Mouse (Mus musculus) adrenal gland, postnatal 4 days (tissue): ENCODE data around the gene Noxa1. TPM values are rescaled to one million over a fixed set of nuclear protein-coding genes. Genes with fewer than 3 reads are reported as not detected.
A peak's percentile ranks its signal among the peaks of the same experiment; 100 is the strongest.

ENCODE experiments used
- DNase-seq, 2 experiments: peaks; one replicate each; pipeline ENCODE4 v3.0.0; 2021 to 2022; ENCODE audit warnings: low spot score in 2 of 2, mixed read lengths in 2 of 2
- long read RNA-seq, 2 experiments: library from polyadenylated mRNA; stranded (forward); transcript quantifications; one replicate each; pipeline ENCODE4 v2.0.0; 2021
- total RNA-seq, 2 experiments: library from RNA; stranded (reverse); gene quantifications; 2 replicates each; pipeline ENCODE4 v1.2.3; 2021

Gene Noxa1
- total RNA-seq = under 1 TPM in 1 of 2 experiments, not detected in 1; 0.59 TPM
- long read RNA-seq, experiment 1 = 0 reads
- long read RNA-seq, experiment 2 = 0 reads

- no peak for DNase-seq
These were observed at the start of gene Noxa1 for GRCm38 (mm10) chr2:25095109-25095850. TSS of gene Noxa1 (minus strand) at chr2:25095149.

DNA sequence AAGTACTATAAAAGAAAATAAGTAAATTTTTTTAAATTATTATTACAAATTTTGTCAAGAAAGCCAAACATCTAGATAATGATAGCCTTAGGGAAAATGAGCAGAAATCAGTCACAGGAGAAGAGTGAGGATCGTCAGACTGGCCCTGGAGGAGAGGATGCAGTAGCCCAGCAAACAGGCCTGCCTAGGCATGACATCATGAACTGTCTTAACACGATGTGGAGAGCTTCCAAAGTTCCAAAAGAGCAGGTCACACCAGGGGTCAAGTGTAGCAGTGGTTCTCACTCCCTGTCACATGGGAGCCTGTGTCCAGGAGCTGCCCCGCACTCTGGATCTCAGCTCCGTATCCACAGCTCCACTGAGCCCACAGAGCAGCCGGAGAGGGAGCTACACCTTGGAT is 47.0 kb upstream of the Noxa1 start:
- no peak for DNase-seq

- no peak for DNase-seq
These were observed 46.2 kb upstream of the Noxa1 start for GRCm38 (mm10) chr2:25141185-25141584.

DNA sequence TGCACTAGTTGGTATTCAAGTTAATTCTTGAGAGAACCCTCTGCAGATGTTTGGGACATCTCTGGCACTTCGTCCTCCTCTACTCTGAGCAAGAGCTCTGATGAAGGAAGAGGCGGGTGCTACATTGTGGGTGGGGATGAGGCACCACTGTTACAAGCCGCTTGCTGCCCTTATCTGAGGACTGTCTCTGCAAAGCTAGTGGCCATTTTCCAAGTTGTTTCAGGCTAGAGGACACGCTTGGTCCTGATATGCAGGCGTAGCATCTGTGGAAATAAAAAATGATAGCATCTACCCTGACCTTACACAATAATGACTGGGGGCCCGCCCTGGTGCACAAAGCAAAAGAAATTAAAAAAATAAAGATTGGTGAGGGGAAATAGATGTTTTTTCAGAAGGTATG is 42.9 kb upstream of the Noxa1 start:
- DNase-seq = no peak

- no peak for DNase-seq
These were observed 36.7 kb upstream of the Noxa1 start for GRCm38 (mm10) chr2:25131601-25132000.

- no peak for DNase-seq
These were observed 33.1 kb upstream of the Noxa1 start for GRCm38 (mm10) chr2:25128072-25128471.

- DNase-seq = peak in 1 of 2 experiments; percentile 52
These were observed 32.3 kb upstream of the Noxa1 start for GRCm38 (mm10) chr2:25127206-25127605.

- DNase-seq = no peak
These were observed 31.4 kb upstream of the Noxa1 start for GRCm38 (mm10) chr2:25126011-25127010.

DNA sequence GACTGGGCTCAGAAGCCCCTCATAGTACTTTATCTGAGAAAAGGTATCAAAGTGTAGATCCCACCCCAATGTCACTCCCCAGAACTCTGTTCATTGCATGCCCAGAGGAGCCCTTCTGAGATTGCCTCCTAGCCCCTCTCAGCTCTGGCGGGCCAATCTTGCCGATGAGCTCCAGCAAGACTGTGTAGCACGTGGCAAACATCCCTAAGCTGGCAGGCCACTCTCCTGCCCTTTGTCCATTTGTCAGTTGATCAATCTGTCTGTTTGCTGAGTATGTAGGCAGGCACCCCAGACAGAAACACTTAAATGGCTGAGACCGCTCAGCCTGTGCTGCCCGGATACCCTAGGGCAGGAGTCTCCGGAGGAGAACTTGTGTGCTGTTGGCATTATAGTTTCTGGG is 30.2 kb upstream of the Noxa1 start:
- DNase-seq = no peak

DNA sequence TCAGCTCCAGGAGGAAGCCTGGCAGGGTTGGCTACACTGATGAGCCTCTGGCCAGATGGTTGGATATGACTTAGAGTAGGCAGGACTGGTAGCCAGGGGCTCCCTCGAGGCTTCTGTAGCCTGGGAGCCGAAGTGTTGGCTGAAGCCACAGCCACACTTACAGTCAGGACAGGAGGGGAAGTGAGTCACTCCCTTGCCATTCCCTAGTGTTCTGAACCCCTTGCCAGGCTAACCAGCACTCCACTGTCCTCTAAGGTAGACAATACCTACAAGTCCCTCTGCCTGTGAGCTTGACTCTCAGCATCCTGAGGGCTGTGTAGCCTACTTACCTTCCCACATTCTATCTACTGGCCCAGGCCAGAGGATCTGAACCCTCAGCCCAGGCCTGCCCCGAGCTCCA is 29.5 kb upstream of the Noxa1 start:
- no peak for DNase-seq

- DNase-seq = no peak
These were observed 28.6 kb upstream of the Noxa1 start for GRCm38 (mm10) chr2:25123527-25123926.

DNA sequence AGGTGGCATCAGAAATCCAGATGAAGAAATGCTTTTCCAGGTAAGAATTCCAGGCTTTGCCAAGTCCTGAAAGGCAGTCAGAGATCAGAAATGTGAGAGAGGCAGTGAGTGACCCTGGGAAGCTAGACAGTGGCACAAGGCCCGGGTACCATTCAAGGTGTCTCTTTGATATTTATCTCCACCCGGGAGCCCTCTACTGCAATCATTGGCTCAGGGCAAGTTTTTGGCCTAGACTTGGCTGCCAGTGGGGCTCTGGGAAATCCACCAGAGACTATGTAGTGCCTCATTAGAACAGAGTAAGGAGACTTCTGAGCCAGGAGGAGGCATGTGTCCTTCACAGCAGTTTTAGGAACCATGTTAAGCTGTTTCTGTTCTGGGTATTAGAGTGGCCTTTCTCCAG is 27.7 kb upstream of the Noxa1 start:
- DNase-seq = no peak

GRCm38 (mm10) chr2:25120963-25121362 is 26.0 kb upstream of the Noxa1 start:
- DNase-seq = no peak

DNA sequence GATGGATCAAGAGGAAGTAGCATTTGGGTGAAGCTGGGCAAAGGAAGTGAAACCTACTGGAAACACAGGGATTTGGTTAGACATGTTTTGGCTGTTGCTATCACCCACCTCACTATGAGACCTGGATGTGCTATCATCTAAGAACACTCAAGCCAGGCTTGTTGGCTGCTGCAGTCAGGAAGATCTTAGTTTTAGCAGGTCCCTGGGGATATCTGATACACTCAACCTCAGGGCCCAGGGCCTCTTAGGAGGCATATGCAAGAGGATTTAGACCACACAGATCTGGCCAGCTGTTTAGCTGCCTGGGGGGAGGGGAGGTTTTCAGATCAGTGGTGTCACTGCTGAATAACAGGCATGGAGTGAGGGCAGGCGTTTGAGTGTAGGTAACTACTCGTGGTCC is 20.5 kb upstream of the Noxa1 start:
- DNase-seq = no peak

DNA sequence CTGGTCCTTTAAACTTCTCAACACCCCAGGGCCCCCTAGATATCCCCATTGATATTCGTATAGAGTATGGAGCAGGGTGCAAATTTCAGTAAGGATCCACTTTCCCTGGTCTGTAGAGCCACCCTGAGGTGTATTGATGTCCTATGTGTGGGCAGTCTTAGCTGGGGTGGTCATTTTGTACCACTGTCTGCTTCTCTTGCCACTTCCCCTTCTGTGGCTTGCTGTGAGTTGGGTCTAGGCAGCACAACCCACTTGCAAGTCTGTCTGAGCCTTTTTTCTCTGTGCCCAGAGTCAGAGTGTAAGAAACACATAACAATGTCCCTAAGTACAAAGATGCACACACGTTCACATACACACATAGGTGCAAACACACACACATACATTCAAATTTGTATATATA is 19.4 kb upstream of the Noxa1 start:
- no peak for DNase-seq

- DNase-seq = no peak
These were observed 16.3 kb upstream of the Noxa1 start for GRCm38 (mm10) chr2:25111184-25111791.

DNA sequence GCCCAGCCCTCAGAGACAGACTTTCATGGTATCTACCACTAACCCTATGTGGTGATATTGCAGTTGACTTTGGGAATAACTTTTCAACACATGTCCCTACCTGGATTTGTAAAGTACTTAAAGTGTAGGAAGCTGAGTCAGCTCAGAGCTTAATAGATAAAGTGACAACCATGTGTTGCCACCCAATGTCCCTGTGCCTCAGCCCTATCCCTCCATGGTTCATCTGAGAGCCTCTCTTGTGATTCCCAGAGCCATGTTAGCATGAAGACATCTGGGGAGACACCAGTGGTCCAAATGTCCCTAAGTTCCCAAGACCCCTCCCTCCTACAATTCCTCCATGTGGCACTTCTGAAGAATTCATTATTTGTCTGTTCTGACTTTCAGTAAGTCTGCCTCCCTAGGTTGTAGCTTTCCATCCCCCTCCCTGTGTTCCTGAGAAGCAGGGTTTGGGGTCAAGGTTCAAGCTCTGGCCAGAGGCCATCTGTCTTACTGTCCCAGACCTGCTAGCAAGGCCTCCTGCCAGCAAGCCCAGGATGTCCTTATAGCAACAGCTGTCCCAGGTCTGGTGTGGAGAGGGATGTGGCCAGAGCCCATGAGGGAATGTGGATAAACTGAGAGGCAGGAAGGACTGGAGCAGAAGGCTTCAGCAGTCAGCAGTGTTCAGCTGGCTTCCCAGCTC is 15.7 kb upstream of the Noxa1 start:
- no peak for DNase-seq

DNA sequence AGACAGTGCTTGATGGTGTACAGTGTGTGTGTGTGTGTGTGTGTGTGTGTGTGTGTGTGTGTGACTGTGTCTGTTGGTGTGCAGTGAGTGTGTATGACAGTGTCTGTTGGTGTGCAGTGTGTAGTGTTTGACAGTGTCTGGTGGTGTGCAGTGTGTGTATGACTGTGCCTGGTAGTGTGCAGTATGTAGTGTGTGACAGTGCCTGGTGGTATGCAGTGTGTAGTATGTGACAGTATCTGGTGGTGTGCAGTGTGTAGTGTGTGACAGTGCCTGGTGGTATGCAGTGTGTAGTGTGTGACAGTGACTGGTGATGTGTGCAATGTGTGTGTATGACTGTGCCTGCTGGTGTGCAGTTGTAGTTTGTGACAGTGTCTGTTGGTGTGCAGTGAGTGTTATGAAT is 14.5 kb upstream of the Noxa1 start:
- no peak for DNase-seq

- DNase-seq = no peak
These were observed 11.1 kb upstream of the Noxa1 start for GRCm38 (mm10) chr2:25106045-25106444.

DNA sequence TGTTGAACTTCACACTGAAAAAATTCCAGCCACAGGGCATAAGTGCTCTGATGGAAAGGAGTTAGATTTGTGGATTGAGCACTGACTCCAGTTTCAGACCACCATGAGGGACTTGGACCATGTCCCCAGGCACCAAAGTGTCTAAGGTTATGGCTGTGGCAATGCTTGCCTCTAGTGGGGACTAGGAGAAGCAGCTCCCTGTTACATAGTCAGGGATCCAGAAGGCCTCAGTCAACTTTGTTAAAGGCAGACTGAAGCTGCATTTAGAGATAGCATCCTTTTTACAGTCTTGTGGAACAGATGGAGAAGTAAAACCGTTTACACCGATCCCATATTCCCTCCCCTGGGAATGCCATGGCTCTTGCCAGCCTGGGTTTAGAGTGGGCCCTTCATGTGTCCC is 9.2 kb upstream of the Noxa1 start:
- DNase-seq = no peak

DNA sequence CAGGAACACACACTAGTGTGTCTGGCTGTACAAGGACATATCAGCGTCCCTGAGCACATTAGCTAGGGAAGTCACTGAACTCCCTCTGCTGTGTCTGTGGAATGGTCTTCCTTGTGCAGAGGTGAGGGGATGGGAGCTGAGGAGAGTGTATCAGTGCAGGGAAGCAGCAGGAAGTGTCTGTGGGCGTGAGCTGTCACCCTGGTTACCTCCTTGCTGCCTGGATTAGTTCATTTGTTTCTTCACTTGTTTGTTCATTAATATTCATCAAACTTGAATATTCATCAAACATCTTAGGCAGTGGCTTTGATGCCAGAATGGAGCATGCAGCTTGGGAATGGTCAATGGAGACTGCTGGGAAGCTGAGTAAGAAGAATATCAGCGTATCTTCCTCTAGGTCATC is 4.8 kb upstream of the Noxa1 start:
- no peak for DNase-seq
